27 mouse cellular contexts compared by ENCODE assay signal in genomic region chr13:32318309-32318708, GRCm38 (mm10). TPM values are rescaled to one million over a fixed set of nuclear protein-coding genes. Genes with fewer than 3 reads are reported as not detected.
DNase-seq lines count a peak whose midpoint lies in the region; ATAC-seq lines count a peak whose summit lies in the region.
"Had no signal": no experiment of that assay in that cellular context is flagged by ENCODE, and none has a peak within 500 bp of the region (broad histone marks: within the 10 kb centered on the region; RNA-seq: fewer than 3 reads in every experiment).

No protein-coding gene starts in this region.

- H3K4me2 ChIP-seq in intestine, embryonic 15.5 days (replicated peaks), result no peak overlapping the region
- no peak overlapping the region for H3K4me2 ChIP-seq in stomach, embryonic 16.5 days (ENCODE audit: low read depth, low read length)
- H3K4me2 ChIP-seq: embryonic facial prominence, embryonic 13.5 days; forebrain, embryonic 12.5 days; forebrain, embryonic 15.5 days; heart, embryonic 13.5 days; hindbrain, embryonic 14.5 days had no signal

- peaks cover 7% of the 10 kb centered on the region; the same call in 1 of the 2 replicates for H3K4me1 ChIP-seq in intestine, embryonic 15.5 days (replicated peaks)
- 0 out of 2 replicates have a peak, but pooled peaks cover 3% of the 10 kb centered on the region for H3K4me1 ChIP-seq in stomach, embryonic 16.5 days (ENCODE audit: control insufficient read depth, insufficient read depth, low read length)
- H3K4me1 ChIP-seq: forebrain, embryonic 15.5 days; heart, embryonic 10.5 days; heart, embryonic 13.5 days had no signal

- H3K4me3 ChIP-seq in intestine, embryonic 15.5 days (replicated peaks), result no peak overlapping the region
- H3K4me3 ChIP-seq in stomach, embryonic 16.5 days (replicated peaks; ENCODE audit: low read length), result no peak overlapping the region
- H3K4me3 ChIP-seq: embryonic facial prominence, embryonic 10.5 days; embryonic facial prominence, embryonic 13.5 days; erythroblast, embryonic 14.5 days; forebrain, embryonic 12.5 days; forebrain, embryonic 15.5 days; heart, adult 2 months; heart, embryonic 10.5 days; heart, embryonic 13.5 days had no signal

- H3K27ac ChIP-seq in intestine, embryonic 15.5 days, result peak overlapping the region; percentile 71; the same call in 1 of the 2 replicates
- H3K27ac ChIP-seq in stomach, embryonic 16.5 days (ENCODE audit: low read length), result peak overlapping the region; percentile 12; the same call in 1 of the 2 replicates
- H3K27ac ChIP-seq: embryonic facial prominence, embryonic 10.5 days; embryonic facial prominence, embryonic 13.5 days; forebrain, embryonic 12.5 days; forebrain, embryonic 15.5 days; heart, adult 2 months; heart, embryonic 10.5 days; heart, embryonic 13.5 days; hindbrain, embryonic 14.5 days; hindbrain, postnatal 0 days had no signal

- ATAC-seq in intestine, embryonic 15.5 days, result peak; percentile 80
- peak; percentile 75; the same call in 1 of the 2 replicates for ATAC-seq in stomach, embryonic 16.5 days (ENCODE audit: insufficient read depth, low FRiP score)
- no peak for ATAC-seq in CD4-positive, CD25-positive, alpha-beta regulatory T cell, adult 4 months
- ATAC-seq: forebrain, embryonic 15.5 days; hindbrain, postnatal 0 days had no signal

- H3K36me3 ChIP-seq in intestine, embryonic 15.5 days, result no peaks in the 10 kb centered on the region
- H3K36me3 ChIP-seq in stomach, embryonic 16.5 days (ENCODE audit: control insufficient read depth, insufficient read depth, low read length), result no peaks in the 10 kb centered on the region
- H3K36me3 ChIP-seq: embryonic facial prominence, embryonic 10.5 days; embryonic facial prominence, embryonic 13.5 days; forebrain, embryonic 12.5 days; forebrain, embryonic 15.5 days; heart, embryonic 10.5 days; heart, embryonic 13.5 days had no signal

- H3K27me3 ChIP-seq in intestine, embryonic 15.5 days (replicated peaks), result no peaks in the 10 kb centered on the region
- no peaks in the 10 kb centered on the region for H3K27me3 ChIP-seq in stomach, embryonic 16.5 days (ENCODE audit: control insufficient read depth, insufficient read depth, low read length)
- H3K27me3 ChIP-seq: embryonic facial prominence, embryonic 13.5 days; forebrain, embryonic 12.5 days; forebrain, embryonic 15.5 days; heart, embryonic 13.5 days had no signal

- no peak overlapping the region for H3K9ac ChIP-seq in intestine, embryonic 15.5 days
- no peak overlapping the region for H3K9ac ChIP-seq in stomach, embryonic 16.5 days (ENCODE audit: low read length)
- H3K9ac ChIP-seq: embryonic facial prominence, embryonic 13.5 days; forebrain, embryonic 12.5 days; forebrain, embryonic 15.5 days; heart, embryonic 13.5 days; hindbrain, embryonic 14.5 days had no signal

- no peaks in the 10 kb centered on the region for H3K9me3 ChIP-seq in intestine, embryonic 15.5 days
- no peaks in the 10 kb centered on the region for H3K9me3 ChIP-seq in stomach, embryonic 16.5 days (replicated peaks; ENCODE audit: control insufficient read depth, low read length)
- H3K9me3 ChIP-seq: embryonic facial prominence, embryonic 10.5 days; embryonic facial prominence, embryonic 13.5 days; forebrain, embryonic 12.5 days; forebrain, embryonic 15.5 days; heart, embryonic 10.5 days; heart, embryonic 13.5 days had no signal

- DNase-seq in adrenal gland, adult 2 months, result peak; percentile 9
- no peak for DNase-seq in adrenal gland, postnatal 14 days
- DNase-seq in large intestine, adult 2 months (ENCODE audit: low read depth, low spot score), result peak; percentile 78
- no peak for DNase-seq in layer of hippocampus, postnatal 25 days (ENCODE audit: extremely low spot score in 1 of 2, low spot score in 1 of 2)
- DNase-seq in right cerebral cortex, postnatal 10 days (ENCODE audit: low spot score in 2 of 2), result no peak
- DNase-seq: adrenal gland, adult 8-10 months; adrenal gland, postnatal 36 days; B cell, adult 2 months; cerebellum, adult 18-20 months; cerebellum, adult 9-10 months; cerebellum, postnatal 25 days; gastrocnemius, postnatal 25 days; heart, adult 2 months; heart, postnatal 14 days; heart, postnatal 4 days had no signal

- WGBS in intestine, embryonic 15.5 days, result 54% methylated on average over 4 of the region's 4 CpGs
- WGBS in large intestine, adult 2 months, result 17% methylated on average over 4 of the region's 4 CpGs
- 60% methylated on average over 4 of the region's 4 CpGs for WGBS in stomach, embryonic 16.5 days

RNA-seq across cellular contexts. Expression of gene Gmds, which starts 20.2 kb away (rescaled TPM):
- total RNA-seq in adrenal gland, adult 2 months (2021), result 1 to 10 TPM; 5.7 to 6.9 TPM
- polyA plus RNA-seq in adrenal gland, adult 2 months (2012; rRNA removed), result 8.6 and 12.0 TPM in 2 replicates
- 4.0 and 5.4 TPM in 2 replicates for total RNA-seq in adrenal gland, postnatal 14 days (2021)
- 170 and 177 TPM in 2 replicates for polyA plus RNA-seq in intestine, embryonic 15.5 days (2015; fragmentation: Nextera tagmentation; extraction: Ambion mirVana)
- 270 and 273 TPM in 2 replicates for polyA plus RNA-seq in large intestine, adult 2 months (2012; rRNA removed)
- polyA plus RNA-seq in stomach, embryonic 16.5 days (2015; fragmentation: Nextera tagmentation; extraction: Ambion mirVana), result 69.0 and 76.4 TPM in 2 replicates
- 10 to 100 TPM; 12.9 to 21.0 TPM for polyA plus RNA-seq in CD4-positive, CD25-positive, alpha-beta regulatory T cell, adult 4 months (2017; shearing (Covaris generic))
- total RNA-seq in layer of hippocampus, postnatal 25 days (2021), result 10 to 100 TPM; 12.7 to 16.5 TPM

Comparison
In these comparisons a context has a peak if more than half of its experiments do, and no peak if none do; other contexts are left out.
1. DNase-seq: peak in adrenal gland, adult 2 months (single experiment) and large intestine, adult 2 months (single experiment); none in adrenal gland, postnatal 14 days (single experiment), layer of hippocampus, postnatal 25 days (0 of 2) and right cerebral cortex, postnatal 10 days (0 of 2).